Mouse (Mus musculus) forebrain, embryonic 16.5 days (tissue): Measurements from ENCODE around the gene Slc30a6. TPM values are rescaled to one million over a fixed set of nuclear protein-coding genes. Genes with fewer than 3 reads are reported as not detected.
"Not testable (repeated sequence)": the region's sequence is repeated elsewhere in the genome, so short reads cannot be mapped to it uniquely, and the experiment has no call there.

Source experiments
- ATAC-seq: fragments of 200-750 bp; cut with Nextera tagmentation; 2 replicates; pipeline ENCODE4 v1.8.0; 2017; ENCODE audit warnings: mild to moderate bottlenecking, moderate library complexity
- H3K27ac ChIP-seq: fragments of 300-500 bp; sonication (generic); 2 replicates; pipeline ENCODE4 v1.5.1; 2014; ENCODE audit warnings: low read length, control low read depth
- H3K27me3 ChIP-seq: fragments of 300-500 bp; sonication (generic); replicated peaks from 2 replicates; pipeline ENCODE4 v1.6.1; 2014; ENCODE audit warnings: low read length; ENCODE audit not compliant: control insufficient read depth, insufficient read depth
- H3K36me3 ChIP-seq: fragments of 300-500 bp; sonication (generic); 2 replicates; pipeline ENCODE4 v1.6.1; 2014; ENCODE audit not compliant: control insufficient read depth, insufficient read depth
- H3K4me1 ChIP-seq: fragments of 300-500 bp; sonication (generic); replicated peaks from 2 replicates; pipeline ENCODE4 v1.6.1; 2014; ENCODE audit warnings: low read length; ENCODE audit not compliant: control insufficient read depth, insufficient read depth
- H3K4me2 ChIP-seq: fragments of 300-500 bp; sonication (generic); 2 replicates; pipeline ENCODE4 v1.6.1; 2014; ENCODE audit warnings: mild to moderate bottlenecking, low read length, control low read depth
- H3K4me3 ChIP-seq: fragments of 300-500 bp; sonication (generic); replicated peaks from 2 replicates; pipeline ENCODE4 v1.5.1; 2014; ENCODE audit warnings: mild to moderate bottlenecking, low read length, control low read depth
- H3K9ac ChIP-seq: fragments of 300-500 bp; sonication (generic); replicated peaks from 2 replicates; pipeline ENCODE4 v1.6.1; 2014; ENCODE audit warnings: low read depth, low read length, control low read depth
- H3K9me3 ChIP-seq: fragments of 300-500 bp; sonication (generic); 2 replicates; pipeline ENCODE4 v1.6.1; 2016; ENCODE audit warnings: low read length; ENCODE audit not compliant: control insufficient read depth
- WGBS: fragments of 180-500 bp; shearing (Covaris S2); extraction: QIAGEN DNeasy Blood & Tissue Kit; methylation state at CpG from one replicate; pipeline ENCODE4 v1.1.7; 2014; 5-methylcytosine and 5-hydroxymethylcytosine counted together
- polyA plus RNA-seq: library from polyadenylated mRNA; unstranded; fragments of >200 nt; fragmentation: Nextera tagmentation; extraction: Ambion mirVana; gene quantifications from 2 replicates; pipeline ENCODE4 v1.2.1, GENCODE M21; 2015

Gene Slc30a6
- polyA plus RNA-seq, 1 experiment from 2014 or later: 31.4 TPM

DNA sequence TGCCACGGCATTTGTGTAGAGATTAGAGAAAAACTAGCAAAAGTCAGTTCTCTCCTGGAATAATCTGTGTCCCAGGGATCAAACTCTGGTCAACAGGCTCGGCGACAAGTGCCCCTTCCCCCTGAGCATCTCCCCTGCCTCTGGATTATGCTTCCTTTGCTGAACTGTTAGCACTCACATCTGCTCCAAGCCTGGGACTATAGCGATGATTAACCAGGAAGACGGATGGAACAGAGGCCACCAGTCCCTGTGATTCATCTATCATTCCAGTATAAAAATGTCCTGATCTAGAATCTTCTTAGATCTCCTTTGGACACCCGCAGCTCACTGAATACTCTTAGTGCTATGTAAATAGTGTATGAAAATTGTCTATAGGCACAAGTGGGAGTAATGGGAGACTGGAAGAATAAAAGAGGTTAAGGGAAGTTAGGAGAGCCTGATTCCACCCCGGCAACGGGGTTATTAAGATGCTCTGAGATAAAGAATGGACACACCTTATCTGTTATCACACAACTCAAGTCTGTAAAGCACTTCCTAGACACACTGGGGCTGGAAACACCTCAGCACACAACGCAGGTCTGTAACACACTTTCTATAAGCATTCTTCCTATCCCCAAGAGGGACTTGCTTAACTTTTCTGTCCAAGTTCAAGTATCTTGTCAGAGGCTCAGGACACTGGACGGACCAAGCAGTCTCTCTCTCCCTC lies 62.7 kb downstream of the Slc30a6 start:
- Histone ChIP-seq H3K4me2 (no peak overlapping the region), H3K4me3 (no peak overlapping the region), H3K4me1 (no peaks in the 10 kb centered on the region), H3K27ac (no peak overlapping the region), H3K27me3 (no peaks in the 10 kb centered on the region), H3K9ac (no peak overlapping the region), H3K36me3 (no peaks in the 10 kb centered on the region), H3K9me3 (no peaks in the 10 kb centered on the region)
- WGBS: 78% methylated on average over 10 of the region's 10 CpGs
- ATAC-seq: no peak

DNA sequence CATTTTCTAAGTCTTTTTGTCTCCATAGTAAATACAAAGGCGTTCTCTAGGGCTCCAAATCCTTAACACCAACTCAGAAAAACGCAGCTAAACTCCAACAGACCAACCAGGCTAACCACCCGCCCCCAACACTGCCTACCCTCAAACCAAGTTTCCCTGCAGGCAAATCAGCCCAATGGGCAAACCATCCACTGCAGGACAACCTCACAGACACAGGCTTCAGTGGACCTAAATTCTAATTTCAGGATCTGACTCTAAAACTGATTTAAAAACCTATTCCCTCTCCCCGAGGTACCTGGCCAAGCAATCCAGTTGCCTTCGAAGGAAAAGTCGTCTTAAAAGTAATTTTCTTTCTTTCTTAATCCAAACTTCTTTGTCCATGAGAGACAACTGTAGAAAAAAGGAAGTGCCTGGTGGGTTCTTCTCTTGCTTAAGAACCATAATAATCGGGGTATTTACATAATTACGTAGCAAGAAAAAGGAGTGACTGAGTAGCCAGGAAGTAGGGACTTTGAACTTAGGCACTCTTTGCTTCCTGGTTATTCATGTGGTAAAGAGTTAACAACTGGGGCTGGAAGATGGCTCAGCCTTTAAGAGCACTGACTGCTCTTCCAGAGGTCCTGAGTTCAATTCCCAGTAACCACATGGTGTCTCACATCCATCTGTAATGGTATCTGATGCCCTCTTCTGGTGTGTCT lies 63.5 kb downstream of the Slc30a6 start, which contains the start of gene Nlrc4:
TSS of gene Nlrc4 (minus strand) at position 432 of the 698 bp plus-strand sequence.
- no peak within 1 kb of the TSS for H3K4me2 ChIP-seq
- no peak within 1 kb of the TSS for H3K9ac ChIP-seq
- H3K27ac ChIP-seq: no peak within 1 kb of the TSS
- H3K27me3 ChIP-seq: no peaks in the 10 kb centered on the region
- no peak for ATAC-seq
- H3K36me3 ChIP-seq: no peaks in the 10 kb centered on the region
- H3K4me1 ChIP-seq: no peaks in the 10 kb centered on the region
- no peak within 1 kb of the TSS for H3K4me3 ChIP-seq
- H3K9me3 ChIP-seq: no peaks in the 10 kb centered on the region
- WGBS: 59% methylated on average over 8 of the region's 8 CpGs

DNA sequence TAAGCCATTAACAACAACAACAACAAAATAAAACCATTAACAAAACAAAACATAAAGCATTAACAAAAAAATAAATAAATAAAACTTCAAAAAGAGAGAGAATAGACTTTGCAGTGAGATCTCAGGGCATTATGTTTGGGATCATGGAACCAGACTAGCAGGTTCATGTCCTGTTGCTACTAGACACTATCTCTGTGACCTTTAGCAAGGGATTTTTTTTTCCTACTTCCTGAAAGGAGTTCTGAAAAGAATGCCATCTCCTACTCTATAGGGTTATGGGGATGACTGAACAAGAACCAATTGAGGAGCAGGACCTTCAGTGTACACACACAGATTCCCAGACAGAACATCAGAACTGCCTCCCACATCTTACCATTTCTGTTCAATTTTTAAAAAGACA lies 68.1 kb downstream of the Slc30a6 start:
- H3K9me3 ChIP-seq: no peaks in the 10 kb centered on the region
- no peak for ATAC-seq

DNA sequence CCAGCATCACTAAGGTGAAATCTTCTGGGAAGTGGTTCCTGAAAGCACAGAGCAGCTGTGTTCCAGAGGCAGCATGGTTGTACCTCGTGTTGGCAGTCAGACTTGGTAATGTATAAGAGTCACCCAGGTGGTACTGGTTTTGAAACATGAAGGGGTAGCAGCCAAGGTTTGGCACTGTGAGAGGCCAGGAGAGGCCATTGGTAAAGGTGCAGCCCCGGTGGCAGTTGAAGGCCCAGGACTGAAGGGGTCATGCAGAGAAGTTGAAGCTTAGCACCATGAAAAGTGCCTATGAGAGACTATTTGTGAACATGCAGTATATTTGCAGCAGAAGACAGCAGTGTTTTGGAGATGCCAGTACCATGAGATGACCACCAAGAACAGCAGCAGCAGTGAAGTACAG lies 72.6 kb downstream of the Slc30a6 start:
- H3K9ac ChIP-seq, H3K4me2 ChIP-seq, H3K4me1 ChIP-seq, H3K4me3 ChIP-seq, H3K36me3 ChIP-seq, H3K27me3 ChIP-seq, H3K9me3 ChIP-seq, H3K27ac ChIP-seq, ATAC-seq: not testable (repeated sequence)
- 85% methylated on average over 2 of the region's 2 CpGs for WGBS

More for the DNA sequence above, 68.1 kb downstream of the Slc30a6 start:
- no peak overlapping the region for H3K4me2 ChIP-seq
- no peaks in the 10 kb centered on the region for H3K4me1 ChIP-seq
- H3K27ac ChIP-seq: no peak overlapping the region
- no peak overlapping the region for H3K9ac ChIP-seq
- H3K4me3 ChIP-seq: no peak overlapping the region
- H3K36me3 ChIP-seq: no peaks in the 10 kb centered on the region
- H3K27me3 ChIP-seq: no peaks in the 10 kb centered on the region

DNA sequence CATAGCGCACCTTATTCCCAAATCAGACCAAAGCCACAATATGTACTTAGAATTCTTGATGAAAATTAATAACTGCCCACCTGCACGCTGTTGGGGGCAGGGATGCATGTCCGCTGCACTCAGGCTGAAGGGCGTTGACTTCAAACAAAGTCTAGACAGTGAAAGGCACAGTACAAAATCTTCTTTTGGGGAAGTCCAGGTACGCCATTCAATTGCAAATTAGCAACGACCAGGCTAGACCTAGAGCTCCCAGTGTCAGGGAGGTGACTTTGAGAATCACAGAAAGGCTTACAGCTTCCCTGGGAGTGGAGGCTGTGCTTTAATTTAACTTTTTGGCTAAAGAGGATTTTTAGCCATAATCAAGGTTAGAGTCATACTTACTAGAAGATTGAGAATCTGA lies 74.7 kb downstream of the Slc30a6 start:
- not testable (repeated sequence) for H3K27me3 ChIP-seq, H3K27ac ChIP-seq, H3K9ac ChIP-seq, H3K4me1 ChIP-seq, H3K9me3 ChIP-seq, H3K36me3 ChIP-seq, H3K4me2 ChIP-seq, H3K4me3 ChIP-seq, ATAC-seq
- WGBS: 78% methylated on average over 6 of the region's 6 CpGs

Other genes starting within 250 kb of the Slc30a6 start
- 63.9 and 66.3 TPM in 2 replicates for gene Memo1, start 100.1 kb upstream of the Slc30a6 start, polyA plus RNA-seq
- 180 and 189 TPM in 2 replicates for gene Dpy30, start 71.7 kb upstream of the Slc30a6 start, polyA plus RNA-seq
- gene Spast, start 56.6 kb upstream of the Slc30a6 start, polyA plus RNA-seq: 26.0 and 28.3 TPM in 2 replicates
- 0.25 and 0.27 TPM in 2 replicates for gene Nlrc4, start 63.5 kb downstream of the Slc30a6 start, polyA plus RNA-seq
- 50.4 and 62.0 TPM in 2 replicates for gene Yipf4, start 93.9 kb downstream of the Slc30a6 start, polyA plus RNA-seq
- 90.9 and 95.5 TPM in 2 replicates for gene Birc6, start 132.7 kb downstream of the Slc30a6 start, polyA plus RNA-seq